Mouse (Mus musculus): ENCODE data around the gene Gm10282. TPM values are rescaled to one million over a fixed set of nuclear protein-coding genes. Genes with fewer than 3 reads are reported as not detected.

Gm10282 gene
- polyA plus RNA-seq, 1 experiment: 64.2 TPM

GRCm38 (mm10) chr8:72281634-72282033, 23.4 kb downstream of the Gm10282 start:
- Histone ChIP-seq H3K9me3 (0 out of 2 replicates have a peak, but pooled peaks cover 5% of the 10 kb centered on the region), H3K4me3 (replicated peaks) (no peak overlapping the region), H3K4me1 (peaks cover 51% of the 10 kb centered on the region), H3K36me3 (replicated peaks; ENCODE audit: low read length) (no peaks in the 10 kb centered on the region), H3K27me3 (replicated peaks) (peaks cover 49% of the 10 kb centered on the region)
- TF ChIP-seq FLI1 (IDR thresholded peaks at IDR 0.05; ENCODE audit: low read length): no peak
- no peak for TF ChIP-seq GATA1 (IDR thresholded peaks at IDR 0.05; ENCODE audit: borderline replicate concordance, low read length)

DNA sequence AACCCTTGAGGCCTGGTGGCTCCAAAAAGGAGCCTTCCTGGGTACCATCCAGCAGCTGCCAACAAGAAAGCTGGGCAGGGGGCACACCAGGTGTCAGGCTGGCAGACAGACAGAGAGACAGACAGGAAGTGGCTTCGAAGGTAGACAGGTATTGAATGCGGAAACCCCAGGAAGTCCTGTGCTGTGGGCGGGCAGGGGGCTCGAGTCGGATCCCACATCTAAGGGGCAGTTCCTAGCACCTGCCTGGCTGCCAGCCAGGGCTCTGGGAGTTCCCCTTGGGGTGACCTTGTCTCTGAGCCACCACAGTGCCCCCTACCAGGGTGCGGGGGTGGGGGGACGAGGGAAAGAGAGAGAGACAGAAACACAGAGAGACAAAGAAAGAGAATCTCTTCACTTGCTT, 25.9 kb downstream of the Gm10282 start:
- H3K36me3 ChIP-seq (replicated peaks; ENCODE audit: low read length): no peaks in the 10 kb centered on the region

DNA sequence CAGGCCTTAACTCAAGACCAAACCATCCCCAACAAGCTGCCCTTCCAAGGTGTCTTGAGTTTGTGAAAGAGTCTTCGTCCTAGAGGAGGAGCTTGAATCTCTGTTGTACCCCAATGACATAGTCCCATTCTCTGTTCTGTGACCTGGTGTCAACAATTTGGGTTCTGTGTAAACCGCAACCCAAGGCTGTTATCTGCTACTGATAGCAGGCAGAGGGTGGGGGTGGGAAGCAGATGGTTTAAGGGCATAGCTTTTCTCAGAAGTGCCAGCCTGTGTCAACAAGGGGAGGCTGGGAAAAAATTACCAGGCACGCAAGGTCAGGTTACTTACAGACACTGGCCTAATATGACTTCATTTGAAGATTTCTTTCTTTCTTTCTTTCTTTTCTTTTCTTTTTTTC, 27.8 kb downstream of the Gm10282 start:
- no peak overlapping the region for H3K4me3 ChIP-seq (replicated peaks)
- H3K4me1 ChIP-seq: peaks cover 61% of the 10 kb centered on the region
- TF ChIP-seq GATA1 (IDR thresholded peaks at IDR 0.05; ENCODE audit: borderline replicate concordance, low read length) (no peak), FLI1 (IDR thresholded peaks at IDR 0.05; ENCODE audit: low read length) (no peak)

More for the DNA sequence above, 25.9 kb downstream of the Gm10282 start:
- Histone ChIP-seq H3K4me1 (peaks cover 50% of the 10 kb centered on the region), H3K4me3 (replicated peaks) (no peak overlapping the region), H3K9me3 (0 out of 2 replicates have a peak, but pooled peaks cover 5% of the 10 kb centered on the region), H3K27me3 (replicated peaks) (peaks cover 43% of the 10 kb centered on the region)
- TF ChIP-seq GATA1 (IDR thresholded peaks at IDR 0.05; ENCODE audit: borderline replicate concordance, low read length) (no peak), FLI1 (IDR thresholded peaks at IDR 0.05; ENCODE audit: low read length) (no peak)

GRCm38 (mm10) chr8:72273807-72274206, 31.3 kb downstream of the Gm10282 start:
- peaks cover 15% of the 10 kb centered on the region for H3K27me3 ChIP-seq (replicated peaks)
- no peak for TF ChIP-seq GATA1 (IDR thresholded peaks at IDR 0.05; ENCODE audit: borderline replicate concordance, low read length)
- TF ChIP-seq FLI1 (IDR thresholded peaks at IDR 0.05; ENCODE audit: low read length): no peak

More for the DNA sequence above, 27.8 kb downstream of the Gm10282 start:
- no peaks in the 10 kb centered on the region for H3K36me3 ChIP-seq (replicated peaks; ENCODE audit: low read length)
- H3K27me3 ChIP-seq (replicated peaks): peaks cover 37% of the 10 kb centered on the region
- no peaks in the 10 kb centered on the region for H3K9me3 ChIP-seq

DNA sequence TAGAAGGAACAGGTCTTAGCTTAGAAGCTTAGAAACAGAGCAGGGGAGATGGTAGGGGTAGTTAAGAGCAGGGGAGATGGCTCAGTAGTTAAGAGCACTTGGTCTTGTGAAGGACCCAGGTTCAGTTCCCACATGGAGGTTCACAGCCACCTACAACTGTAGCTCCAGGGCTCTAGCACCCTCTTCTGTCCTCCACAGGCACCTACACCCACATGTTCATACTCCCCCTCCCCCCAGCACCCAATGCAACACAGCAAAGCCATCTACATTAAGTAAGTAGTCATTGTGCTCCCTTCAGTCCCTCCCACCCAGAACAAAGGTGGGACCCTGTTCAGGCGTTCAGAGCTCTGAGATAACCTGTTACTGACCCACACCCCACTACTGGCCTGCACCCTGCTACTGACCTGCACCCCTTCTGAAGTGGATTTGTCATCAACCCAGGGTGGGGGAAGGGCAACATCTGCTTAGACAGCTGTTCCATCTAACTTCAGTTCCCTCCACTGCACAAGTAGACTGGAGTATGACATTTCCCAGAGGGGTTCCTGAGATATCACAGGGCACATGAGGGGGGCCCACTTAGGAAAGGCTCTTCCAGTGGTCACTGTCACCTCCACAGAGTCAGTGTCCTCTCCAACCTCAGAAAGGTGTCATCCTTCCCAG, 31.8 kb downstream of the Gm10282 start:
- H3K4me1 ChIP-seq: peaks cover 82% of the 10 kb centered on the region
- TF ChIP-seq FLI1 (IDR thresholded peaks at IDR 0.05; ENCODE audit: low read length) (no peak), GATA1 (IDR thresholded peaks at IDR 0.05; ENCODE audit: borderline replicate concordance, low read length) (no peak)
- H3K4me3 ChIP-seq (replicated peaks): peak overlapping the region; percentile 38
- no peaks in the 10 kb centered on the region for H3K36me3 ChIP-seq (replicated peaks; ENCODE audit: low read length)
- peaks cover 12% of the 10 kb centered on the region for H3K27me3 ChIP-seq (replicated peaks)
- no peaks in the 10 kb centered on the region for H3K9me3 ChIP-seq

More at GRCm38 (mm10) chr8:72273807-72274206, 31.3 kb downstream of the Gm10282 start:
- Histone ChIP-seq H3K4me1 (peaks cover 79% of the 10 kb centered on the region), H3K36me3 (replicated peaks; ENCODE audit: low read length) (no peaks in the 10 kb centered on the region), H3K9me3 (no peaks in the 10 kb centered on the region), H3K4me3 (replicated peaks) (peak overlapping the region; percentile 24)

DNA sequence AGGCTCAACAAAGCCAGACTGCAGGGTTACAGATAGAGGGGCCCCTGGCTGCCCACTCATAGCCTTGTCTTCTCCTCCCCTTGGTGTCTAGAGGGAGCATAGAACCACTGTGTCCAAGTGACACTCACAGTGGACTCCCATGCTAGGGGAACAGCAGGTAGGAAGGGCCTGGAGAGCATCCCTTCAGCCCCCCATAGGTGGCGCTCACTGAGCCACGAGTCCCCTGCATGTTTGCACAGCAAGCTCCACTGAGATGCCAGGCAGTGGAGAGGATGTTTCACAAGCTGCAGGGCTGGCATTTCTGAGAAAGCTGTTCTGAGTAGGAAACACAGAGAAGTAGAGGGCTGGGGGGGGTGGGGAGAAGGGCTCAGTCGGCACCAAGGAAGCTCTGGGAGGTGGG, 32.7 kb downstream of the Gm10282 start:
- peaks cover 12% of the 10 kb centered on the region for H3K27me3 ChIP-seq (replicated peaks)
- peak overlapping the region; percentile 18 for H3K4me3 ChIP-seq (replicated peaks)
- H3K36me3 ChIP-seq (replicated peaks; ENCODE audit: low read length): no peaks in the 10 kb centered on the region
- peaks cover 84% of the 10 kb centered on the region for H3K4me1 ChIP-seq
- TF ChIP-seq FLI1 (IDR thresholded peaks at IDR 0.05; ENCODE audit: low read length): no peak
- TF ChIP-seq GATA1 (IDR thresholded peaks at IDR 0.05; ENCODE audit: borderline replicate concordance, low read length): no peak
- no peaks in the 10 kb centered on the region for H3K9me3 ChIP-seq

GRCm38 (mm10) chr8:72271691-72272090, 33.4 kb downstream of the Gm10282 start:
- Histone ChIP-seq H3K27me3 (replicated peaks) (peaks cover 11% of the 10 kb centered on the region), H3K9me3 (no peaks in the 10 kb centered on the region), H3K4me3 (replicated peaks) (no peak overlapping the region), H3K36me3 (replicated peaks; ENCODE audit: low read length) (no peaks in the 10 kb centered on the region), H3K4me1 (peaks cover 77% of the 10 kb centered on the region)
- TF ChIP-seq GATA1 (IDR thresholded peaks at IDR 0.05; ENCODE audit: borderline replicate concordance, low read length) (no peak), FLI1 (IDR thresholded peaks at IDR 0.05; ENCODE audit: low read length) (no peak)

DNA sequence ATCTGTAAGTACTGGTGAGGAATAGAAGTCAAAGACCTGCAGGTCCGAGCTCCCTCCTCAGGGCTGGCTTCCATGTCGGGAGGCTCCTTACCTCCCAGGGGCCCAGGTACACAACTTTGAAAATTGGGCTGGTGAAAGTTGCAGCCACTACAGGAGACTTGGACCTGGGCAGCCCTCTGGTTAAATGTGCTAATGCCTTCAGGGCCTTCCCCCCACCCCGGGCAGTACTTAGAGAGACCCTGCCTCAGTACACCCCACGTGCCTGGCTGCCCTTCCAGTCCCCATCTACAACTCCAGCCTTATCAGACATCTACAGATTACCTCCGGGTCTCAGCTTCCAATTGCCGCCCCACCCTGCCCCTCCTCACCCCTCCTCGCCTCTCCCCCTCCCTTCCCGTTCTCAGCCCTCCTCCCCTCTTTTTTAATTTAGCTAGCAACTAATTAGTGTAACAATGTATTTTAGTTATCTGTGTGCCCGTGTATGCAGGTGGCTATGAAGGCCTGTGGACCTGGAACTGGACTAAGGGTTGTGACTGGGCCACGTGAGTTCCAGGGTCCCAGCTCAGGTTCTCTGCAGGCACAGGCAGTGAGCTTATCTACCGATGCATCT, 33.9 kb downstream of the Gm10282 start:
- peaks cover 9% of the 10 kb centered on the region for H3K27me3 ChIP-seq (replicated peaks)
- no peak for TF ChIP-seq GATA1 (IDR thresholded peaks at IDR 0.05; ENCODE audit: borderline replicate concordance, low read length)
- TF ChIP-seq FLI1 (IDR thresholded peaks at IDR 0.05; ENCODE audit: low read length): no peak
- no peaks in the 10 kb centered on the region for H3K36me3 ChIP-seq (replicated peaks; ENCODE audit: low read length)
- peaks cover 74% of the 10 kb centered on the region for H3K4me1 ChIP-seq
- H3K9me3 ChIP-seq: no peaks in the 10 kb centered on the region
- H3K4me3 ChIP-seq (replicated peaks): no peak overlapping the region

- Histone ChIP-seq H3K27me3 (replicated peaks) (peaks cover 6% of the 10 kb centered on the region), H3K4me1 (peaks cover 77% of the 10 kb centered on the region), H3K9me3 (no peaks in the 10 kb centered on the region), H3K36me3 (replicated peaks; ENCODE audit: low read length) (no peaks in the 10 kb centered on the region), H3K4me3 (replicated peaks) (no peak overlapping the region)
- TF ChIP-seq FLI1 (IDR thresholded peaks at IDR 0.05; ENCODE audit: low read length) (no peak), GATA1 (IDR thresholded peaks at IDR 0.05; ENCODE audit: borderline replicate concordance, low read length) (no peak)
These were observed 34.5 kb downstream of the Gm10282 start for GRCm38 (mm10) chr8:72270606-72271005.

- Histone ChIP-seq H3K4me1 (peaks cover 77% of the 10 kb centered on the region), H3K27me3 (replicated peaks) (peaks cover 6% of the 10 kb centered on the region), H3K36me3 (replicated peaks; ENCODE audit: low read length) (no peaks in the 10 kb centered on the region), H3K9me3 (no peaks in the 10 kb centered on the region), H3K4me3 (replicated peaks) (peak overlapping the region; percentile 88)
- TF ChIP-seq GATA1 (IDR thresholded peaks at IDR 0.05; ENCODE audit: borderline replicate concordance, low read length) (peak; percentile 93), FLI1 (IDR thresholded peaks at IDR 0.05; ENCODE audit: low read length) (peak; percentile 67)
These were observed 36.7 kb downstream of the Gm10282 start for GRCm38 (mm10) chr8:72268356-72268755.
